Mouse (Mus musculus): ENCODE measurements at regions not wholly inside any gene's neighbourhood (a gene's known extent, or its start where the extent isn't known, plus 50 kb on each side); places are given as distances from the start of the nearest gene placed in this dataset.

GRCm38 (mm10) chr10:29794663-29795062 is 259.0 kb upstream of the Rspo3 start:
- no peak for TF ChIP-seq POLR2A (IDR thresholded peaks at IDR 0.05; ENCODE audit: low read depth, low read length)
- TF ChIP-seq CTCF (conservative IDR thresholded peaks at IDR 0.05; ENCODE audit: insufficient read depth, insufficient read length, low read depth, low read length), result no peak

Data from kidney, adult 2 months (tissue).